Mouse (Mus musculus) CH12.LX (cell line): ENCODE measurements at regions not wholly inside any gene's neighbourhood (a gene's known extent, or its start where the extent isn't known, plus 50 kb on each side); places are given as distances from the start of the nearest gene placed in this dataset.

Source experiments
- CTCF ChIP-seq, 2 experiments: IDR thresholded peaks in 1 of 2; conservative IDR thresholded peaks in 1 of 2; 2 replicates each; pipeline ENCODE4 v1.5.1; 2011 to 2012; ENCODE audit warnings: low read depth in 2 of 2, low read length in 2 of 2, improper control_type of control experiment in 1 of 2, inconsistent platforms in 1 of 2, mild to moderate bottlenecking in 1 of 2, moderate library complexity in 1 of 2
- NRF1 ChIP-seq: IDR thresholded peaks from 2 replicates; pipeline ENCODE4 v1.6.1; 2014; ENCODE audit warnings: low read depth, mild to moderate bottlenecking, inconsistent platforms, low read length, improper control_type of control experiment, moderate library complexity
- POLR2A ChIP-seq: IDR thresholded peaks from 2 replicates; pipeline ENCODE4 v1.6.1; 2011; ENCODE audit warnings: low read depth, mild to moderate bottlenecking, improper control_type of control experiment, low read length
- POLR2AphosphoS2 ChIP-seq: IDR thresholded peaks from 2 replicates; pipeline ENCODE4 v1.6.1; 2011; ENCODE audit warnings: low read depth, low read length, improper control_type of control experiment
- SIN3A ChIP-seq: IDR thresholded peaks from 2 replicates; pipeline ENCODE4 v1.6.1; 2012; ENCODE audit warnings: low read length, improper control_type of control experiment, inconsistent platforms
- TBP ChIP-seq: conservative IDR thresholded peaks from 2 replicates; pipeline ENCODE4 v1.6.1; 2011; ENCODE audit warnings: low read depth, low read length, improper control_type of control experiment
- ZC3H11A ChIP-seq: IDR thresholded peaks from 2 replicates; pipeline ENCODE4 v1.6.1; 2012; ENCODE audit warnings: low read depth, mild to moderate bottlenecking, inconsistent platforms, low read length, improper control_type of control experiment
- ZNF384 ChIP-seq: IDR thresholded peaks from 2 replicates; pipeline ENCODE4 v1.6.1; 2012; ENCODE audit warnings: low read depth, low read length, improper control_type of control experiment, inconsistent platforms

GRCm38 (mm10) chr3:115804616-115805015 lies 83.0 kb upstream of the Dph5 start:
- TF ChIP-seq TBP (no peak), POLR2AphosphoS2 (no peak), POLR2A (no peak), ZNF384 (no peak), CTCF (conservative IDR thresholded peaks at IDR 0.05 in 1 of 2, IDR thresholded peaks at IDR 0.05 in 1 of 2; ENCODE audit: low read depth in 2 of 2, low read length in 2 of 2) (no peak), ZC3H11A (no peak), NRF1 (no peak), SIN3A (no peak)
